Mouse (Mus musculus) midbrain, embryonic 16.5 days (tissue): Measurements from ENCODE around the gene Dgcr2. TPM values are rescaled to one million over a fixed set of nuclear protein-coding genes. Genes with fewer than 3 reads are reported as not detected.

Experiments used
- ATAC-seq: fragments of 200-750 bp; cut with Nextera tagmentation; 2 replicates; pipeline ENCODE4 v1.8.0; 2017; ENCODE audit warnings: moderate TSS enrichment
- H3K27ac ChIP-seq: fragments of 300-500 bp; sonication (generic); 2 replicates; pipeline ENCODE4 v1.5.1; 2014; ENCODE audit warnings: mild to moderate bottlenecking, low read length, mixed read lengths
- H3K27me3 ChIP-seq: fragments of 300-500 bp; sonication (generic); 2 replicates; pipeline ENCODE4 v1.6.1; 2014; ENCODE audit warnings: low read depth, low read length, mixed read lengths; ENCODE audit not compliant: control insufficient read depth, insufficient read depth
- H3K36me3 ChIP-seq: fragments of 300-500 bp; sonication (generic); 2 replicates; pipeline ENCODE4 v1.6.1; 2014; ENCODE audit warnings: mild to moderate bottlenecking, low read length, moderate library complexity, mixed read lengths; ENCODE audit not compliant: control insufficient read depth, insufficient read depth
- H3K4me1 ChIP-seq: fragments of 300-500 bp; sonication (generic); 2 replicates; pipeline ENCODE4 v1.6.1; 2014; ENCODE audit warnings: mild to moderate bottlenecking, low read length, mixed read lengths; ENCODE audit not compliant: control insufficient read depth, insufficient read depth
- H3K4me2 ChIP-seq: fragments of 300-500 bp; sonication (generic); 2 replicates; pipeline ENCODE4 v1.6.1; 2014; ENCODE audit warnings: mild to moderate bottlenecking, low read length, mixed read lengths
- H3K4me3 ChIP-seq: fragments of 300-500 bp; sonication (generic); 2 replicates; pipeline ENCODE4 v1.5.1; 2014; ENCODE audit warnings: low read depth, mild to moderate bottlenecking, low read length, moderate library complexity, mixed read lengths
- H3K9ac ChIP-seq: fragments of 300-500 bp; sonication (generic); 2 replicates; pipeline ENCODE4 v1.6.1; 2014; ENCODE audit warnings: low read depth, low read length, mixed read lengths
- H3K9me3 ChIP-seq: fragments of 300-500 bp; sonication (generic); replicated peaks from 2 replicates; pipeline ENCODE4 v1.6.1; 2014; ENCODE audit warnings: mild to moderate bottlenecking, low read length, mixed read lengths; ENCODE audit not compliant: control insufficient read depth, poor library complexity, severe bottlenecking
- WGBS: fragments of 180-500 bp; shearing (Covaris S2); extraction: QIAGEN DNeasy Blood & Tissue Kit; methylation state at CpG from one replicate; pipeline ENCODE4 v1.1.7; 2014; 5-methylcytosine and 5-hydroxymethylcytosine counted together
- polyA plus RNA-seq: library from polyadenylated mRNA; unstranded; fragments of >200 nt; fragmentation: Nextera tagmentation; extraction: Ambion mirVana; gene quantifications from 2 replicates; pipeline ENCODE4 v1.2.1, GENCODE M21; 2015

Dgcr2 gene
- polyA plus RNA-seq, 1 experiment from 2014 or later = 108 TPM

DNA sequence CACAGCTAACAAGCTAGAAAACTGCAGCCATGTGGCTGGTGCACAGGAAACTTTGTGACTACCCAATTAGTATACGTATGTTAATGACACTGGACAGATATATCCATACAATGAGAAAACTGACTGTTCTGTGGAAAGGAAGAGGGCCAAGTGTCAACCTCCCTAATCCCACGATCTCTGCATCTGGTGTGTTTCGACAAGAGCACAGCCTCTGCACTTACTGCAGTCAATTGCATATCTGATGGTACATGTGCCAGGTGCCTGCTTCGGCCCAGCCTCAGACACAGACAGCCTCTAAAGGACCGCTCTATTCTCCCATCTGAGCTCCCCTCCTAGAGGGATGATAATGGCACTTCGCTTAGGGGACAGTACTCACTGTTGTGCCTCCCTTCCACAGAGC is 49.9 kb downstream of the Dgcr2 start:
- H3K9me3 ChIP-seq = no peaks in the 10 kb centered on the region
- no peak overlapping the region for H3K4me2 ChIP-seq
- H3K36me3 ChIP-seq = peaks cover 33% of the 10 kb centered on the region
- H3K27me3 ChIP-seq = no peaks in the 10 kb centered on the region
- H3K27ac ChIP-seq = peak overlapping the region; percentile 59
- H3K4me3 ChIP-seq = no peak overlapping the region
- 0 out of 2 replicates have a peak overlapping the region, but pooled peaks have one; percentile 18 for H3K9ac ChIP-seq
- H3K4me1 ChIP-seq = no peaks in the 10 kb centered on the region
- peak; percentile 22; the same call in 1 of the 2 replicates for ATAC-seq
- WGBS = 91% methylated on average over 6 of the region's 6 CpGs

DNA sequence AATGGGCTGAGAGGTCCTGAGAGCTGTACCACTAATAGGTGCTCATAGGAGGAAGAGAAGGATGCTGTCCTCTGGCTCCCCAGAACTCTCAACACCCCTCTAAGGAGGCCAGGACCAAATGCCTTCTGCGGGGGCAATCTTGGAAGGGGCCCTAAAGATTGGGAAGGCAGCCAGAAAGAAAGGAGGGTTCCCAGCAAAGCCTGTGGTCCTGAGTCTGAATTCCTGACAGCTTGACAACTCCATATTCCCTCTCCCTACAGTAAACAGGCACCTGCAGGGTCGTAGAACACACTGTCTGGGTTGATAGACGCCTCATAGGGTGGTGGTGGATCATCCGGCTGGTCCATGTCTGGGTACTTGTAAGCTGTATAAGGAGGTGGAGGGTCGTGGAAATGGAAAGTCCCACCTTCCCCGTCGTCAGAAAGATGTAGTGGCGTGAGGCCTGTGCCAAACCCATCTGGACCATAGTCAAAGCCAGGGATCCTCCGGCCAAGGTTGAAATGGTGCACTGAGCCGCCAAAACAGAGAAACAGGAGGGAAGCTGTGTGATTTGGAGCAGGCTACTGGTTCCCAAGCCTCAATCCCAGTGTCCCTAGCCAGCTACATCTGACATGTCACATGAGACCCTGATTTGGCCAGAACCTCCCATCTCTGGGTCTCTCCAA is 54.5 kb downstream of the Dgcr2 start:
- no peak overlapping the region for H3K4me2 ChIP-seq
- 93% methylated on average over 10 of the region's 10 CpGs for WGBS
- ATAC-seq = no peak
- H3K27me3 ChIP-seq = no peaks in the 10 kb centered on the region
- H3K27ac ChIP-seq = no peak overlapping the region
- no peaks in the 10 kb centered on the region for H3K4me1 ChIP-seq
- H3K4me3 ChIP-seq = no peak overlapping the region
- H3K9ac ChIP-seq = no peak overlapping the region
- H3K9me3 ChIP-seq = no peaks in the 10 kb centered on the region
- peaks cover 44% of the 10 kb centered on the region for H3K36me3 ChIP-seq

DNA sequence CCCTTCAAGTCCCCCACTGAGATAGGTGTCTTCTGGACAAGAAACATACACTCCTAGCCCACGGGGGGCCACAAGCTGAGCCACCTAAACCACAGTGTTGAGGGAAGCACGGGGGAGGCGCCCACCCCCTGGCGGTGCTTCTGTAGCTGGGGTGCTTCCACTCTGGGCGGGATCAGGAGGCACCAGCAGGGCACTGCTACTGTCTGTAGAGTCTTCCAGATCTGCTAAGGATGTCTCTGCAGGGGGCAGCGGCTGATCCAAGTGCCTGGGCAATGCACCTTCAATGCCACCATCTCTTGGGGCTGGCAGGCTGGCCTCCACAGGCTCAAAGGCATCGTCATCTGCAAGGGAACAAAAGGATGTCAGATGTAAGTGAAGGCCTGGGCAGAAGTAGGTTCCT is 55.9 kb downstream of the Dgcr2 start:
- ATAC-seq = no peak
- Histone ChIP-seq H3K27ac (no peak overlapping the region), H3K4me3 (no peak overlapping the region), H3K4me2 (no peak overlapping the region), H3K9me3 (no peaks in the 10 kb centered on the region), H3K27me3 (no peaks in the 10 kb centered on the region), H3K9ac (no peak overlapping the region), H3K36me3 (peaks cover 40% of the 10 kb centered on the region), H3K4me1 (no peaks in the 10 kb centered on the region)
- WGBS = 91% methylated on average over 7 of the region's 7 CpGs

DNA sequence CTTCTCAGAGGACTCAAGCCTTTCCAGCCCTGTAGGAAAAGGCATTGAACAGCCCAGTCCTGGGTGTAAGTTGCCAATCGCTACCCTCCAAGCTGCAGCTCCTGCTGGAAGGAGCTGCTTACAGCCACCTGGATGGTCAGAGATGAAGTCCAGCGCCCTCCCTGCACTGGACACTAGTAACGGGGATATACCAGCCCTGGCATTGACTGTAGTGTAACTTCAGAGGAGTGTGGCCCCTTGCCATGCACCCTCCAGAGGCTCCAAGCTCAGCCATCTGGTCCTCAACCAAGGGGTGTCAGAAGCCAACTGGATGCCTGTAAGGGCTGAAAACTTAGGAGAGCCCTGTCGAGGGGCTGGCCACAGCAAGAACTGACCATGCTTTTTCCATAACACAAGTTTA is 58.4 kb downstream of the Dgcr2 start:
- Histone ChIP-seq H3K36me3 (peaks cover 29% of the 10 kb centered on the region), H3K4me2 (no peak overlapping the region), H3K27me3 (peaks cover 6% of the 10 kb centered on the region; the same call in 1 of the 2 replicates), H3K9ac (no peak overlapping the region), H3K4me1 (peaks cover 4% of the 10 kb centered on the region), H3K4me3 (no peak overlapping the region), H3K27ac (no peak overlapping the region), H3K9me3 (no peaks in the 10 kb centered on the region)
- ATAC-seq = no peak
- 82% methylated on average over 4 of the region's 4 CpGs for WGBS

DNA sequence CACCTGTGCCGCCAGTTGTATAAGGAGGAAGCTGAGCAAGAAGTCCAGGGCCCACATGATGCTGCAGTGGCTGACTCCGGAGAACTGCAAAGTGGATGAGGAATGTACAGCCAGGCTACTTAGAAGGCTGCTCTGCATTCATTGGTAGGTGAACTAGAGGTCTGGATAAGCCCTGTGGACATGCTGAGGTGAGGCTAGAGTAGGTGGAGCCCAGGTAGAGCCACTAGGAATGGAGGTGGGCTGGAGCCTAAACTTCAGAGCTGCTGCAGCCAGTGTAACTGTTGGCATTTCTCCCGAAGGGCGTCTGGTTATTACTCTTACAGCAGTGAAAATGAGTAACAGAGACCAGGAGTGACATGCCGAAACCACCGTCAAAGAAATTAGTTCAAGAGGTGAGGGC is 60.3 kb downstream of the Dgcr2 start, which contains the start of gene Car15:
TSS of gene Car15 (minus strand) at position 314 of the 400 bp plus-strand sequence.
- no peak within 1 kb of the TSS for H3K4me2 ChIP-seq
- H3K36me3 ChIP-seq = peaks cover 20% of the 10 kb centered on the region
- no peaks in the 10 kb centered on the region for H3K9me3 ChIP-seq
- ATAC-seq = no peak
- no peak within 1 kb of the TSS for H3K9ac ChIP-seq
- WGBS = 83% methylated on average over 6 of the region's 6 CpGs
- peaks cover 12% of the 10 kb centered on the region for H3K4me1 ChIP-seq
- no peak within 1 kb of the TSS for H3K4me3 ChIP-seq
- H3K27me3 ChIP-seq = peaks cover 6% of the 10 kb centered on the region; the same call in 1 of the 2 replicates
- H3K27ac ChIP-seq = no peak within 1 kb of the TSS

DNA sequence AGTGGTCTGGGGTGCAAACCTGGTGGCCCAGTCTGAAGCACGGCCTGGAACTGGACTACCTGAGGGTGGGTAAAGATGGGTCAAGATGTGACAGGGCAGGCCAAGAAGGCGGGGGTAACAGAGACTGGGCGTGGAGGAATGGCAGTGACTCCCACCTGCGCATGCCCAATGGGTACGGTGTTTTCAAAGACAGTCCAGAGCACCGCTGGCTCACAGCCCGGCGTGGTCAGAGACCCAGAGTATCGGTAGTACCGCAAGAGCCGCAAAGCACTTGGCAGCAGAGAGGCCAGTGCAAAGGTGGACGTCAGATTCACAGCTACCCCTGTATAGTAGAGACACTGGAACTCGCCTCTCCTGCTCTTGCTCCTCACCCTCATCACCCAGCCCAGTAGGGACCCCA is 62.9 kb downstream of the Dgcr2 start:
- H3K4me3 ChIP-seq = no peak overlapping the region
- H3K27me3 ChIP-seq = peaks cover 21% of the 10 kb centered on the region
- H3K36me3 ChIP-seq = no peaks in the 10 kb centered on the region
- no peak overlapping the region for H3K27ac ChIP-seq
- H3K4me1 ChIP-seq = peaks cover 18% of the 10 kb centered on the region
- 49% methylated on average over 13 of the region's 13 CpGs for WGBS
- no peak overlapping the region; the same call in 1 of the 2 replicates for H3K4me2 ChIP-seq
- no peak overlapping the region for H3K9ac ChIP-seq
- no peaks in the 10 kb centered on the region for H3K9me3 ChIP-seq
- no peak for ATAC-seq

DNA sequence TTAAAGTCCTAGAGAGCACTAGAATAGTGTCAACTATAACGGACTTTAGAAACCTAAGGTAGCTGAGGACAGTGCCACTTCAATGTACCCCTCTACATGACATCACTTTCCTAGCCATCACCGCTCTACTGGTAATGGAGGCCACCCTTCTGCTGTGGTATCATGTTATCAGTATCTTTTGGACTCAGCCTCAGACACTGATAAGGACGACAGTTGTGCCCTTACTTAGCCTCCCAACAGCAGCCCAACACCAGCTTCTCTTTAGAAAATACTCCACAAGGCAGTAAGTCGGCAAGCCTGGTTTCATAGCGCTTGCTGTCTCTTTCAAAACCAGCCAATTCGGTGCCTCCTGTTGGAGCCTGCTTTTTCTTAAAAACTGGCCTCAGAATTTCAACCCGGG is 63.8 kb downstream of the Dgcr2 start:
- no peaks in the 10 kb centered on the region for H3K9me3 ChIP-seq
- WGBS = 42% methylated on average over 7 of the region's 7 CpGs
- peak overlapping the region; percentile 95 for H3K27ac ChIP-seq
- H3K4me2 ChIP-seq = peak overlapping the region; percentile 84
- H3K4me3 ChIP-seq = peak overlapping the region; percentile 64
- H3K27me3 ChIP-seq = peaks cover 24% of the 10 kb centered on the region
- ATAC-seq = peak; percentile 4
- peak overlapping the region; percentile 85 for H3K9ac ChIP-seq
- H3K4me1 ChIP-seq = peaks cover 18% of the 10 kb centered on the region
- H3K36me3 ChIP-seq = no peaks in the 10 kb centered on the region

DNA sequence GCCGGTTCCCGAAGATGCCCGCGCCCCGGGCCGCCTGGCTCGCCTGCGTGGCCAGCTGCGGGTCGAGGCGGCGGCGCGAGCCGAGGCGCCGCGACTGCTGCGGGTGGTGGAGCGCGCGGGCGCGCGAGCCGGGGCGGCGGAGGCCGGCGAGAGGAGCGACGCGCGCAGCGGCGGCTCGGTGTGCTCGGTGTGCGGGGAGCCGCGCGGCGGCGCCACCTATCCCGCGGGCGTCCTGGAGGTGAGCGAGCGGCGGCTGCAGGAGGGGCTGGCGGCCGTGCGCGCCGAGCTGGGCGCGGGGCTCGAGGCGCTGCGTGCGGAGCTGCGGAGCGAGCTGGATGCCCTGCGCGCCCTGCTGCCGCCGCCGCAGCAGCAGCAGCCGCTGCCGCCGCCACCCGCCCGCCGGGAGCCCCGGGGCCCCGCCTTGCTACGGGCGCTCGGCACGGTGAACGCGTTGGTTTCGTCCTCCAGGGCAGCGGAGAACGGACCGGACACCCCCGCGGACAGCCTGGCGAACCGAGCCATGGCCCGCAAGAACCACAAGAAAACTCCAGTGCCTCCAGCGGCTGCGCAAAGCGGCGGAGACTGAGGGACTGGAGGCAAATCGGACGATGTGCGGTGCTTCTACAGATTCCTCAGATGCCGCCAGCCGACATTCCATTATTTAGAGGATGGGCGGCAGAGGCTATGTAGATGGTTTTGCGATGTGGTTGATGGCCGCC is 64.5 kb downstream of the Dgcr2 start:
- H3K36me3 ChIP-seq = no peaks in the 10 kb centered on the region
- under 1% methylated on average over 60 of the region's 103 CpGs for WGBS

DNA sequence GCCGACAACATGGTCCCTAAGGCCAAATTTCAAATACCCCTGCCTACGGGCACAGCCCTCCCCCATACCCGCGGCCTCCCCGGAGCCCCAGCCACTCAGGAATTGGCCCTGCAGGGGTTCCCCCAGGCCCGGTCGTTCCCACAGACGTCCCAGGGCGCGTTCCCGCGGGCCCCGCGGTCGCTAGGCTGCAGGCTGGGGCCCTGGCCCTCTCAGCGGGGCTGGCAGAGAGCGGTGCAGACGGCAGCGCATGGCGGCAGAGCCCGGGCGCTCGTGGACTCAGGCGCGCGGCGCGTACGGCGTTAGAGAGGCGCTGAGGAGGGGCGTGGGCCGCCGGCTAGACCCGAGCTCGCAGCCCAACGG is 65.1 kb downstream of the Dgcr2 start:
- peaks cover 18% of the 10 kb centered on the region for H3K4me1 ChIP-seq
- peak overlapping the region; percentile 95 for H3K27ac ChIP-seq
- no peaks in the 10 kb centered on the region for H3K9me3 ChIP-seq
- under 1% methylated on average over 29 of the region's 37 CpGs for WGBS
- ATAC-seq = peak; percentile 76
- peak overlapping the region; percentile 64 for H3K4me3 ChIP-seq
- no peaks in the 10 kb centered on the region for H3K36me3 ChIP-seq
- H3K9ac ChIP-seq = peak overlapping the region; percentile 85
- peak overlapping the region; percentile 84 for H3K4me2 ChIP-seq
- H3K27me3 ChIP-seq = peaks cover 24% of the 10 kb centered on the region

More for the DNA sequence above, 64.5 kb downstream of the Dgcr2 start:
- Histone ChIP-seq H3K9ac (peak overlapping the region; percentile 85), H3K9me3 (no peaks in the 10 kb centered on the region), H3K4me3 (peak overlapping the region; percentile 64), H3K4me1 (peaks cover 18% of the 10 kb centered on the region), H3K27me3 (peaks cover 24% of the 10 kb centered on the region), H3K27ac (peak overlapping the region; percentile 95), H3K4me2 (peak overlapping the region; percentile 84)
- peak; percentile 79 for ATAC-seq
